Mouse (Mus musculus) frontal cortex, adult (tissue): Measurements from ENCODE around the gene Gm6356.
"Not testable (repeated sequence)": the region's sequence is repeated elsewhere in the genome, so short reads cannot be mapped to it uniquely, and the experiment has no call there.

Source experiments
- ATAC-seq: cut with Nextera tagmentation; 2 replicates; pipeline ENCODE4 v1.9.2; 2017; ENCODE audit warnings: mild to moderate bottlenecking, moderate library complexity, mixed read lengths; ENCODE audit not compliant: low TSS enrichment

The Gm6356 gene

DNA sequence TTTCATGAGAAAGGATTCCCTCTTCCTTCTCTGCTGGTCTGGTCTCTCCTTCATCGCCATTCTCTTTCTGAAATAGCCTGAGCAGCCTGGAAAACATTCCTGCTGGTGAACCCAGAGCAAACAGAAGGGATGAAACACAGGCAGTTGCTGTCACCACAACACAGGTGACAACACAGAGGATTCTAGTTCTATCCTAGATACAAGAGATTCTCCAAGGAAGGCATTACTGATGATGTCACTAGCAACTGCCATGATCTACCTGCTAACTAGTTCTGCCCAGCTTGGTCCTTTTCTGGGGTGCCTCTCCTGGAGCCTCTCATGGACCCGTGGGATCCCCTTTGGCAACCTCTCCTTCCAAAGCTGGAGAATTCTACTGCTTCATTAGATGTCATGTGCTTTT is at the start of gene Gm6356:
TSS of gene Gm6356 (minus strand) at position 101 of the 400 bp plus-strand sequence.
- not testable (repeated sequence) for ATAC-seq
